Mouse (Mus musculus) neural tube, embryonic 13.5 days (tissue): ENCODE results near the gene Gm32742. TPM values are rescaled to one million over a fixed set of nuclear protein-coding genes. Genes with fewer than 3 reads are reported as not detected.

Experiments used
- ATAC-seq: fragments of 200-750 bp; cut with Nextera tagmentation; 2 replicates; pipeline ENCODE4 v1.8.0; 2017; ENCODE audit warnings: low read depth, mild to moderate bottlenecking, moderate TSS enrichment, moderate library complexity
- H3K27ac ChIP-seq: fragments of 300-500 bp; sonication (generic); replicated peaks from 2 replicates; pipeline ENCODE4 v1.5.1; 2015; ENCODE audit warnings: moderate library complexity, mild to moderate bottlenecking, inconsistent platforms
- H3K27me3 ChIP-seq: fragments of 300-500 bp; sonication (generic); 2 replicates; pipeline ENCODE4 v1.6.1; 2015; ENCODE audit warnings: mild to moderate bottlenecking, inconsistent platforms
- H3K36me3 ChIP-seq: fragments of 300-500 bp; sonication (generic); 2 replicates; pipeline ENCODE4 v1.6.1; 2015; ENCODE audit warnings: mild to moderate bottlenecking, inconsistent platforms
- H3K4me1 ChIP-seq: fragments of 300-500 bp; sonication (generic); replicated peaks from 2 replicates; pipeline ENCODE4 v1.6.1; 2015; ENCODE audit warnings: inconsistent platforms
- H3K4me2 ChIP-seq: fragments of 300-500 bp; sonication (generic); 2 replicates; pipeline ENCODE4 v1.6.1; 2015; ENCODE audit warnings: inconsistent platforms, mild to moderate bottlenecking, moderate library complexity
- H3K4me3 ChIP-seq: fragments of 300-500 bp; sonication (generic); 2 replicates; pipeline ENCODE4 v1.5.1; 2015; ENCODE audit warnings: mild to moderate bottlenecking, inconsistent platforms
- H3K9ac ChIP-seq: fragments of 300-500 bp; sonication (generic); 2 replicates; pipeline ENCODE4 v1.6.1; 2015; ENCODE audit warnings: moderate library complexity, mild to moderate bottlenecking, inconsistent platforms
- H3K9me3 ChIP-seq: fragments of 300-500 bp; sonication (generic); 2 replicates; pipeline ENCODE4 v1.6.1; 2016; ENCODE audit warnings: inconsistent platforms
- WGBS: fragments of 180-500 bp; shearing (Covaris S2); methylation state at CpG from one replicate; pipeline ENCODE4 v1.1.7; 2015; 5-methylcytosine and 5-hydroxymethylcytosine counted together
- polyA plus RNA-seq: library from polyadenylated mRNA; unstranded; fragments of >200 nt; fragmentation: Nextera tagmentation; extraction: Ambion mirVana; gene quantifications from 2 replicates; pipeline ENCODE4 v1.2.1, GENCODE M21; 2015

The Gm32742 gene
- polyA plus RNA-seq, 1 experiment from 2014 or later: 0.06 TPM

- WGBS: 95% methylated on average over 1 of the region's 1 CpGs
- H3K4me2 ChIP-seq: no peak overlapping the region
- H3K27me3 ChIP-seq: no peaks in the 10 kb centered on the region
- no peak overlapping the region for H3K4me3 ChIP-seq
- no peak for ATAC-seq
- H3K9me3 ChIP-seq: no peaks in the 10 kb centered on the region
- no peaks in the 10 kb centered on the region for H3K4me1 ChIP-seq
- H3K9ac ChIP-seq: no peak overlapping the region
- no peaks in the 10 kb centered on the region for H3K36me3 ChIP-seq
- H3K27ac ChIP-seq: no peak overlapping the region
Measured at GRCm38 (mm10) chr9:51178297-51178696, 13.0 kb upstream of the Gm32742 start.

GRCm38 (mm10) chr9:51175722-51176121 lies 10.4 kb upstream of the Gm32742 start:
- Histone ChIP-seq H3K4me1 (no peaks in the 10 kb centered on the region), H3K36me3 (no peaks in the 10 kb centered on the region), H3K4me3 (no peak overlapping the region), H3K9ac (no peak overlapping the region), H3K27ac (no peak overlapping the region), H3K4me2 (no peak overlapping the region), H3K27me3 (no peaks in the 10 kb centered on the region), H3K9me3 (no peaks in the 10 kb centered on the region)
- ATAC-seq: no peak
- 97% methylated on average over 1 of the region's 1 CpGs for WGBS

GRCm38 (mm10) chr9:51174890-51175464 lies 9.7 kb upstream of the Gm32742 start:
- WGBS: 70% methylated on average over 8 of the region's 8 CpGs
- no peak overlapping the region for H3K4me3 ChIP-seq
- no peaks in the 10 kb centered on the region for H3K9me3 ChIP-seq
- no peaks in the 10 kb centered on the region for H3K36me3 ChIP-seq
- no peak overlapping the region for H3K27ac ChIP-seq
- no peaks in the 10 kb centered on the region for H3K27me3 ChIP-seq
- no peak for ATAC-seq
- no peaks in the 10 kb centered on the region for H3K4me1 ChIP-seq
- H3K4me2 ChIP-seq: no peak overlapping the region
- H3K9ac ChIP-seq: no peak overlapping the region

GRCm38 (mm10) chr9:51170298-51170697 lies 5.0 kb upstream of the Gm32742 start:
- ATAC-seq: no peak
- Histone ChIP-seq H3K27ac (no peak overlapping the region), H3K4me1 (no peaks in the 10 kb centered on the region), H3K9me3 (no peaks in the 10 kb centered on the region), H3K27me3 (no peaks in the 10 kb centered on the region), H3K9ac (no peak overlapping the region), H3K4me2 (no peak overlapping the region), H3K36me3 (no peaks in the 10 kb centered on the region), H3K4me3 (no peak overlapping the region)
- WGBS: 84% methylated on average over 6 of the region's 6 CpGs

- Histone ChIP-seq H3K4me3 (no peak overlapping the region), H3K4me1 (no peaks in the 10 kb centered on the region), H3K9me3 (no peaks in the 10 kb centered on the region), H3K36me3 (no peaks in the 10 kb centered on the region), H3K27ac (no peak overlapping the region), H3K4me2 (no peak overlapping the region), H3K9ac (no peak overlapping the region), H3K27me3 (no peaks in the 10 kb centered on the region)
- ATAC-seq: no peak
- 87% methylated on average over 7 of the region's 7 CpGs for WGBS
Measured at GRCm38 (mm10) chr9:51169133-51169532, 3.8 kb upstream of the Gm32742 start.

- WGBS: 84% methylated on average over 5 of the region's 5 CpGs
- no peak overlapping the region for H3K27ac ChIP-seq
- no peak overlapping the region for H3K4me3 ChIP-seq
- no peaks in the 10 kb centered on the region for H3K36me3 ChIP-seq
- H3K9me3 ChIP-seq: no peaks in the 10 kb centered on the region
- H3K4me1 ChIP-seq: no peaks in the 10 kb centered on the region
- no peak overlapping the region for H3K9ac ChIP-seq
- no peak for ATAC-seq
- H3K4me2 ChIP-seq: no peak overlapping the region
- no peaks in the 10 kb centered on the region for H3K27me3 ChIP-seq
Measured at GRCm38 (mm10) chr9:51168698-51169097, 3.4 kb upstream of the Gm32742 start.

- Histone ChIP-seq H3K27me3 (no peaks in the 10 kb centered on the region), H3K36me3 (no peaks in the 10 kb centered on the region), H3K27ac (no peak overlapping the region), H3K4me1 (no peaks in the 10 kb centered on the region), H3K4me3 (no peak overlapping the region), H3K9me3 (no peaks in the 10 kb centered on the region), H3K9ac (no peak overlapping the region), H3K4me2 (no peak overlapping the region)
- ATAC-seq: no peak
- WGBS: 66% methylated on average over 11 of the region's 11 CpGs
Measured at GRCm38 (mm10) chr9:51167954-51168353, 2.6 kb upstream of the Gm32742 start.

GRCm38 (mm10) chr9:51163989-51164388 lies 1.3 kb downstream of the Gm32742 start:
- 87% methylated on average over 5 of the region's 5 CpGs for WGBS
- ATAC-seq: no peak
- H3K27me3 ChIP-seq: peaks cover 13% of the 10 kb centered on the region
- no peak overlapping the region for H3K4me2 ChIP-seq
- no peaks in the 10 kb centered on the region for H3K4me1 ChIP-seq
- H3K9me3 ChIP-seq: no peaks in the 10 kb centered on the region
- H3K4me3 ChIP-seq: no peak overlapping the region
- no peaks in the 10 kb centered on the region for H3K36me3 ChIP-seq
- H3K27ac ChIP-seq: no peak overlapping the region
- H3K9ac ChIP-seq: no peak overlapping the region

- Histone ChIP-seq H3K36me3 (no peaks in the 10 kb centered on the region), H3K9me3 (no peaks in the 10 kb centered on the region), H3K4me1 (no peaks in the 10 kb centered on the region), H3K4me2 (no peak overlapping the region), H3K27me3 (peaks cover 13% of the 10 kb centered on the region), H3K27ac (no peak overlapping the region), H3K4me3 (no peak overlapping the region), H3K9ac (no peak overlapping the region)
- ATAC-seq: peak; percentile 79
- 36% methylated on average over 4 of the region's 4 CpGs for WGBS
Measured at GRCm38 (mm10) chr9:51161771-51162388, 3.4 kb downstream of the Gm32742 start.

GRCm38 (mm10) chr9:51152079-51152752 lies 13.1 kb downstream of the Gm32742 start:
- Histone ChIP-seq H3K36me3 (no peaks in the 10 kb centered on the region), H3K4me2 (no peak overlapping the region), H3K27me3 (peaks cover 7% of the 10 kb centered on the region; the same call in 1 of the 2 replicates), H3K9ac (no peak overlapping the region), H3K27ac (no peak overlapping the region), H3K9me3 (no peaks in the 10 kb centered on the region), H3K4me1 (0 out of 2 replicates have a peak, but pooled peaks cover 5% of the 10 kb centered on the region), H3K4me3 (no peak overlapping the region)
- ATAC-seq: peak; percentile 56
- WGBS: 18% methylated on average over 13 of the region's 13 CpGs

- H3K27ac ChIP-seq: no peak overlapping the region
- WGBS: 83% methylated on average over 5 of the region's 5 CpGs
- H3K9ac ChIP-seq: no peak overlapping the region
- no peak overlapping the region for H3K4me2 ChIP-seq
- peaks cover 13% of the 10 kb centered on the region for H3K4me1 ChIP-seq
- ATAC-seq: no peak
- no peaks in the 10 kb centered on the region for H3K36me3 ChIP-seq
- no peaks in the 10 kb centered on the region for H3K9me3 ChIP-seq
- peaks cover 4% of the 10 kb centered on the region; the same call in 1 of the 2 replicates for H3K27me3 ChIP-seq
- no peak overlapping the region for H3K4me3 ChIP-seq
Measured at GRCm38 (mm10) chr9:51147294-51147693, 18.0 kb downstream of the Gm32742 start.

GRCm38 (mm10) chr9:51146496-51146895 lies 18.8 kb downstream of the Gm32742 start:
- H3K4me1 ChIP-seq: peaks cover 8% of the 10 kb centered on the region
- H3K36me3 ChIP-seq: no peaks in the 10 kb centered on the region
- H3K9ac ChIP-seq: no peak overlapping the region
- no peaks in the 10 kb centered on the region for H3K9me3 ChIP-seq
- H3K4me3 ChIP-seq: no peak overlapping the region
- H3K4me2 ChIP-seq: no peak overlapping the region
- no peak for ATAC-seq
- 78% methylated on average over 4 of the region's 4 CpGs for WGBS
- H3K27ac ChIP-seq: 0 out of 2 replicates have a peak overlapping the region, but pooled peaks have one; percentile 23
- H3K27me3 ChIP-seq: no peaks in the 10 kb centered on the region
